Mouse (Mus musculus): ENCODE measurements around the gene Cdyl. TPM values are rescaled to one million over a fixed set of nuclear protein-coding genes. Genes with fewer than 3 reads are reported as not detected.
"Not testable (repeated sequence)": the region's sequence is repeated elsewhere in the genome, so short reads cannot be mapped to it uniquely, and the experiment has no call there.

Gene Cdyl
- polyA plus RNA-seq, 1 experiment from 2014 or later: 11.4 TPM

DNA sequence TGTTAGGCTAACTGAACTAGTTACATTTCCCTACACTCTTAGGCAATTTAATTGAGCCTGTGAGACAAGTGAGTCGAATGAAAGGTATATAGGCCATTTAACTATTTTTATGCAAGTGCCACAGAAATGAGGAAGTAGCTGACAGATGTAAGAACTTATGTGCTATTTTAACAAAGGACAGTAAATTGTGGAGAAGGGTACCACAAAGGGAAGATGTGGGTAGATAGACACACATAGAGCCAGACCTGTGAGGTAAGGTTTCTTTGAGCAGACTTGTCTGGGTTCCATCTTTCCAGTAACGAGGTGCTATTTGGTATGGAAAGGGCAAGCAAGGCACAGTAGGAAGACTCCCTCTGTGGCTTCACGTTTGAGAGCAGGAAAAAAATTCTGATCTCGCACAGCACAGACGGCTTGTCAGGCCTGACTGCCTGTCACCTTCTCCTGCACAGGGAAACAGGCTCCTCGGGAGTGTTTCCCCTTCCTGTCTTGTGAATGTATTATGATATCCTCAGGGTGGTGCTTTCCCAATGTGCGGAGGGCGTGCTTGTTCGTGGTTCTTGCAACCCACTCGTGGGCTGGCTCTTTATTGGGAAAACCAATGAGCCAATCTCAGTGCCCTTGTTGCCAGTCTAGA is 162.3 kb downstream of the Cdyl start:
- no peak overlapping the region for H3K27ac ChIP-seq (ENCODE audit: low read length)
- no peak for ATAC-seq (ENCODE audit: insufficient number of reproducible peaks, insufficient read depth, low FRiP score, low read depth)
- no peak overlapping the region for H3K9ac ChIP-seq (replicated peaks; ENCODE audit: low read depth, low read length)
- no peak overlapping the region for H3K4me2 ChIP-seq (replicated peaks; ENCODE audit: low read depth, low read length)
- 84% methylated on average over 10 of the region's 10 CpGs for WGBS
- H3K4me3 ChIP-seq (ENCODE audit: low read depth, low read length): no peak overlapping the region
- H3K36me3 ChIP-seq (ENCODE audit: control insufficient read depth, insufficient read depth, low read length): peaks cover 2% of the 10 kb centered on the region; the same call in 1 of the 2 replicates
- no peaks in the 10 kb centered on the region for H3K27me3 ChIP-seq (ENCODE audit: control insufficient read depth, insufficient read depth, low read length)
- no peaks in the 10 kb centered on the region for H3K4me1 ChIP-seq (ENCODE audit: control insufficient read depth, insufficient read depth, low read length)
- no peaks in the 10 kb centered on the region for H3K9me3 ChIP-seq (ENCODE audit: control insufficient read depth, low read depth, low read length)

DNA sequence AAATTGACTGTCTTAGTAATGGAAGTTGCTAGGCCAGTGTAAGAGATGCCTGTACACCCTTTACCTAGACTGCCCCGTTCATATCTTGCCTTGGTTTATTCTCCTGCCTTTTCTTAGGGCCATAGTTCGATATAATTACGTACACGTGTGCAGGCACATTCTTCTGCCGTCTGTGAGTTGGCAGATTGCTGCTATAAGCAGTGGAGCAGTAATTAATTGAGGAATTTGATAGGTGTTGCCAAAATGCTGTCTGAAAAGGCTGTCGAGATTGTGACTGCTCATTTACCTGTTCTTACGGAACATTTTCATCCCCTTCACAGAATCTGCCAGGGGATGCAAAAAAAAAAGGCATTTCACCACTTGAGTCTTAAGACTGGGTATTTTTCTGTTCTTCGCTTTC is 163.2 kb downstream of the Cdyl start:
- no peak overlapping the region for H3K27ac ChIP-seq (ENCODE audit: low read length)
- peaks cover 2% of the 10 kb centered on the region; the same call in 1 of the 2 replicates for H3K36me3 ChIP-seq (ENCODE audit: control insufficient read depth, insufficient read depth, low read length)
- H3K4me3 ChIP-seq (ENCODE audit: low read depth, low read length): no peak overlapping the region
- no peak overlapping the region for H3K9ac ChIP-seq (replicated peaks; ENCODE audit: low read depth, low read length)
- ATAC-seq (ENCODE audit: insufficient number of reproducible peaks, insufficient read depth, low FRiP score, low read depth): no peak
- H3K27me3 ChIP-seq (ENCODE audit: control insufficient read depth, insufficient read depth, low read length): no peaks in the 10 kb centered on the region
- no peaks in the 10 kb centered on the region for H3K9me3 ChIP-seq (ENCODE audit: control insufficient read depth, low read depth, low read length)
- no peaks in the 10 kb centered on the region for H3K4me1 ChIP-seq (ENCODE audit: control insufficient read depth, insufficient read depth, low read length)
- H3K4me2 ChIP-seq (replicated peaks; ENCODE audit: low read depth, low read length): no peak overlapping the region
- 71% methylated on average over 8 of the region's 8 CpGs for WGBS

DNA sequence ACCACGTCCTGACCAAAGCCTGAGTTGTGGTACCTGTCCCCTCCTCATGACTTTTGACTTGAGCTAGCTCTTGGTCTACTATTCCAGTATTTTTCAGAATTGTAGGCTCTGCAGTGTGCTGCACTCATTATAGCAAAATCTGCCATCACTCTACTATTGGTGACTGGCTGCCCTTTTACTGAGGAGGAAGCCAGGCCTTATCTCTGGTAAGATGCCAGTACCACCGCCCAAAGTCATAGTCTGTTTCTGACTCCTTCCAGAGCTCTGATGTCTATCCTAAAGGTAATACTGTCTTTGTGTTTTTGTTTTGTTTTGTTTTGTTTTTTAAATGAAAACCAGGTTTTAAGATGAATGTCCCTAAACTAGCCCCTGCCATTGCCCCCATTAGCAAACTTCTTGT is 166.0 kb downstream of the Cdyl start:
- Histone ChIP-seq H3K4me1 (ENCODE audit: control insufficient read depth, insufficient read depth, low read length) (no peaks in the 10 kb centered on the region), H3K27ac (ENCODE audit: low read length) (no peak overlapping the region), H3K9me3 (ENCODE audit: control insufficient read depth, low read depth, low read length) (no peaks in the 10 kb centered on the region), H3K27me3 (ENCODE audit: control insufficient read depth, insufficient read depth, low read length) (no peaks in the 10 kb centered on the region), H3K36me3 (ENCODE audit: control insufficient read depth, insufficient read depth, low read length) (no peaks in the 10 kb centered on the region; the same call in 1 of the 2 replicates), H3K4me3 (ENCODE audit: low read depth, low read length) (no peak overlapping the region), H3K9ac (replicated peaks; ENCODE audit: low read depth, low read length) (no peak overlapping the region), H3K4me2 (replicated peaks; ENCODE audit: low read depth, low read length) (no peak overlapping the region)
- no peak for ATAC-seq (ENCODE audit: insufficient number of reproducible peaks, insufficient read depth, low FRiP score, low read depth)
- 83% methylated on average over 2 of the region's 2 CpGs for WGBS

DNA sequence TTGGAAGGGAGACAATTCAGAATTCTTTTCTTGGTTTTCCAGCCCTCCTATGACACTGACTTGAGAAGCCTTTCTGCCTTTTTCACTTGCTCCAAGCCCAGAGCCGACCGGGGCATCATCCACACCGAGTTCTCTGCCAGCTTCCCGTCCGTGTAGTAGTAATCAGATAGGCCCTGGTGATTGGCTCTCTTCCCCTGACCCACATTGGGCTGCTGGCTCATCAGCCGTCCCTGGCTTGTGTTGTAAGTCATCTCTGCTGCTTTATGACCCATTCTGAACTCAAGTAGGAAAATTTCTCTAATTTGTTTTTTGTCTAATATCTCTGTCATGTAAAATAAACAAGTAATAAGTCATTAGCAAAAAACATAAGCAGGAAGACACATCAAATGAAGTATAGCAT is 173.0 kb downstream of the Cdyl start:
- Histone ChIP-seq H3K4me2 (replicated peaks; ENCODE audit: low read depth, low read length) (no peak overlapping the region), H3K4me3 (ENCODE audit: low read depth, low read length) (no peak overlapping the region), H3K9me3 (ENCODE audit: control insufficient read depth, low read depth, low read length) (no peaks in the 10 kb centered on the region), H3K27me3 (ENCODE audit: control insufficient read depth, insufficient read depth, low read length) (no peaks in the 10 kb centered on the region), H3K4me1 (ENCODE audit: control insufficient read depth, insufficient read depth, low read length) (no peaks in the 10 kb centered on the region), H3K27ac (ENCODE audit: low read length) (no peak overlapping the region), H3K36me3 (ENCODE audit: control insufficient read depth, insufficient read depth, low read length) (no peaks in the 10 kb centered on the region), H3K9ac (replicated peaks; ENCODE audit: low read depth, low read length) (no peak overlapping the region)
- no peak for ATAC-seq (ENCODE audit: insufficient number of reproducible peaks, insufficient read depth, low FRiP score, low read depth)
- 64% methylated on average over 6 of the region's 6 CpGs for WGBS

DNA sequence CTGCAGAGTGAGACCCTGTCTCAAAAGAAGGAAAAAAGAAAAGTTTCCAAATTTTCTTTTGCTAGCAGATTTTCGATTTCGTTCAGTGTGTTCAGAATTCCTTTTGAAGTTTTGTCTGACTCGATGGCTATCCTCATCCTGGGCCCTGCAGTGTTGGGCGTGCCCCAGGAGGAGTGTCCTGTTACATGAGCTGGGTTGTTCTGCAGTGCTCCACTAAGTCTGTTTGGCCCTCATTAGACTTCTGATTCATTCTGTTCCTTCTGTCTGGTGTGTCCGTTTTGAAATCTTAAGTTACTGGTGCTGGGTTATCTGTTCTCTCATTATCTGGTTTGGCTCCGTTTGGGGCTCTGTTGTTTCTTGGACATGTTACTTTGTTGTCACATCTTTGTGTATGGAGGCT is 174.3 kb downstream of the Cdyl start:
- no peaks in the 10 kb centered on the region for H3K27me3 ChIP-seq (ENCODE audit: control insufficient read depth, insufficient read depth, low read length)
- H3K27ac ChIP-seq (ENCODE audit: low read length): no peak overlapping the region
- no peak overlapping the region for H3K4me3 ChIP-seq (ENCODE audit: low read depth, low read length)
- 43% methylated on average over 6 of the region's 6 CpGs for WGBS
- H3K4me1 ChIP-seq (ENCODE audit: control insufficient read depth, insufficient read depth, low read length): no peaks in the 10 kb centered on the region
- no peak overlapping the region for H3K9ac ChIP-seq (replicated peaks; ENCODE audit: low read depth, low read length)
- no peaks in the 10 kb centered on the region for H3K9me3 ChIP-seq (ENCODE audit: control insufficient read depth, low read depth, low read length)
- ATAC-seq (ENCODE audit: insufficient number of reproducible peaks, insufficient read depth, low FRiP score, low read depth): no peak
- no peak overlapping the region for H3K4me2 ChIP-seq (replicated peaks; ENCODE audit: low read depth, low read length)
- H3K36me3 ChIP-seq (ENCODE audit: control insufficient read depth, insufficient read depth, low read length): no peaks in the 10 kb centered on the region

DNA sequence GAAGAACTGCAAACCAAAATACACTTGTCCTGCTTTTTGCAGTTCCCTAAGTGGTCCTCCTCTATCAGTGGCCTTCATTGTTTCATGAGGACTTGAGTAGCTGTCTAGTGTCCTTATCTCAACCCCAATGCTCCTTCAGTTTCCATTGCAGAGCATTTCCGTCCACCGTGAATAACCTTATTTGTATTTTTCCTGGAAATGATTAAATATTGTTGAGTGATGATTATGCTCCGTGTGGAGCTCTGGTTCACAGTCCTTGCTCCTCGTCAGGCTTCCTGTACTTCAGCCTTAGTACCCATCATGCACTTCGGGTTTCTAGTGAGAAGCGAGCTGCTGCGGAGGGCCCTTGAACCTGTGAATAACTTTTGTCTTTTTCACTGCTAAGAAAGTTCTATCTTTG is 176.0 kb downstream of the Cdyl start:
- WGBS: 80% methylated on average over 7 of the region's 7 CpGs
- Histone ChIP-seq H3K4me1 (ENCODE audit: control insufficient read depth, insufficient read depth, low read length) (no peaks in the 10 kb centered on the region), H3K27me3 (ENCODE audit: control insufficient read depth, insufficient read depth, low read length) (no peaks in the 10 kb centered on the region), H3K9me3 (ENCODE audit: control insufficient read depth, low read depth, low read length) (no peaks in the 10 kb centered on the region), H3K27ac (ENCODE audit: low read length) (no peak overlapping the region), H3K9ac (replicated peaks; ENCODE audit: low read depth, low read length) (no peak overlapping the region), H3K4me2 (replicated peaks; ENCODE audit: low read depth, low read length) (no peak overlapping the region), H3K4me3 (ENCODE audit: low read depth, low read length) (no peak overlapping the region), H3K36me3 (ENCODE audit: control insufficient read depth, insufficient read depth, low read length) (peaks cover under 1% of the 10 kb centered on the region; the same call in 1 of the 2 replicates)
- no peak for ATAC-seq (ENCODE audit: insufficient number of reproducible peaks, insufficient read depth, low FRiP score, low read depth)

DNA sequence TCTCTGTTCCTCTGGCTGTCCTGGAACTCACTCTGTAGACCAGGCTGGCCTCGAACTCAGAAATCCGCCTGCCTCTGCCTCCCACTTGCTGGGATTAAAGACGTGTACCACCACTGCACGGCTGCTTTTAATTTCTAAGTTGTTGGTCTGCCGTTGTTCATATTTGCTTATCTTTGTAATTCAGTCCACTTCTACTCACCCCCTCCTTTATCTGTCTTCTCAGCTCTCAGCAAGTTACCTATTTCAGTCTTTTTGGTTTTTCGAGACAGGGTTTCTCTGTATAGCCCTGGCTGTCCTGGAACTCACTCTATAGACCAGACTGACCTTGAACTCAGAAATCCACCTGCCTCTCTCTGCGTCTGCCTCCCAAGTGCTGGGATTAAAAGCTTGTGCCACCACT is 176.9 kb downstream of the Cdyl start:
- H3K36me3 ChIP-seq (ENCODE audit: control insufficient read depth, insufficient read depth, low read length); H3K9ac ChIP-seq (replicated peaks; ENCODE audit: low read depth, low read length); H3K9me3 ChIP-seq (ENCODE audit: control insufficient read depth, low read depth, low read length); H3K4me1 ChIP-seq (ENCODE audit: control insufficient read depth, insufficient read depth, low read length); H3K4me3 ChIP-seq (ENCODE audit: low read depth, low read length); ATAC-seq (ENCODE audit: insufficient number of reproducible peaks, insufficient read depth, low FRiP score, low read depth); H3K27ac ChIP-seq (ENCODE audit: low read length); H3K27me3 ChIP-seq (ENCODE audit: control insufficient read depth, insufficient read depth, low read length); H3K4me2 ChIP-seq (replicated peaks; ENCODE audit: low read depth, low read length): not testable (repeated sequence)
- 93% methylated on average over 7 of the region's 7 CpGs for WGBS

DNA sequence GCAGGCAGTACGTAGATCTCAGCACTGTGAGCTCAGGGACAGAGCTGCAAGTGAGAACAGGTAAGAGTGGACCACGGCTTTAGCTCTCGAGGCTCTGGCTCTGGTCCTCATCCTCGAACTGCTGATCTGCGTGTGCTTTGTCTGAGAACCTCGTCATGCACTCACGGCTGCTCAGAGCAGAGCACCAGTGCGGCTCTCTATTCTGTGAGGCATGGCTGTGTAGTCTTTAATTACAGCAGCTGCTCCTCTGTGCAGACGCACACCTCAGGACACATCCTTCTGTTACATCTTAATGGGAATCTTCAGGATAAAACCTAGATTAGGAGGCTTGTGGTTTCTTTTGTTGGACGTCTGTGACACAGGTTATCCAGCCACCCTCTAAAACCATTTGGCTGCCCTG is 180.5 kb downstream of the Cdyl start:
- ATAC-seq (ENCODE audit: insufficient number of reproducible peaks, insufficient read depth, low FRiP score, low read depth): no peak
- WGBS: 85% methylated on average over 10 of the region's 10 CpGs
- H3K27ac ChIP-seq (ENCODE audit: low read length): no peak overlapping the region
- no peaks in the 10 kb centered on the region for H3K27me3 ChIP-seq (ENCODE audit: control insufficient read depth, insufficient read depth, low read length)
- H3K36me3 ChIP-seq (ENCODE audit: control insufficient read depth, insufficient read depth, low read length): peaks cover 4% of the 10 kb centered on the region; the same call in 1 of the 2 replicates
- H3K4me3 ChIP-seq (ENCODE audit: low read depth, low read length): no peak overlapping the region
- H3K4me2 ChIP-seq (replicated peaks; ENCODE audit: low read depth, low read length): no peak overlapping the region
- H3K4me1 ChIP-seq (ENCODE audit: control insufficient read depth, insufficient read depth, low read length): no peaks in the 10 kb centered on the region
- no peak overlapping the region for H3K9ac ChIP-seq (replicated peaks; ENCODE audit: low read depth, low read length)
- no peaks in the 10 kb centered on the region for H3K9me3 ChIP-seq (ENCODE audit: control insufficient read depth, low read depth, low read length)

DNA sequence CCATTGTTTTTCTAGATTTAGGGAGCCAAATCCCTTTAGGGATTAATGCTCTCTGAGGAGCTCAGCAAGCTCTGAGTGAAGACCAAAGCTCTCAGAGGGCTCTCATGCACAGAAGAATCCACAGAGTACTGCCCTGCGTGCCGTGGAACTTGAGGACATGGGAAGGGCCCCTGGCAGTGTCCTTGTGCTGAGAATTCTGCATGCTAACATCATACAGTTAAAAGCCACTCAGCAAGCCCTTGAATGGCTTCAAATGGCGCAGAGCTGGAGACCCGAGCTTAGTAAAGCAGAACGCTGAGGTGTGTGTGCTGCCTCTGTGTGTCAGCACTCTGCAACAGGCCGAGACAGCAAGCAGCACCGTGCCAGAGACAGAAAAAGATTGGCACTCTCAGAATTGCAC is 183.8 kb downstream of the Cdyl start:
- Histone ChIP-seq H3K4me1 (ENCODE audit: control insufficient read depth, insufficient read depth, low read length) (no peaks in the 10 kb centered on the region), H3K9me3 (ENCODE audit: control insufficient read depth, low read depth, low read length) (no peaks in the 10 kb centered on the region), H3K27ac (ENCODE audit: low read length) (no peak overlapping the region), H3K27me3 (ENCODE audit: control insufficient read depth, insufficient read depth, low read length) (no peaks in the 10 kb centered on the region), H3K36me3 (ENCODE audit: control insufficient read depth, insufficient read depth, low read length) (peaks cover 4% of the 10 kb centered on the region; the same call in 1 of the 2 replicates), H3K4me2 (replicated peaks; ENCODE audit: low read depth, low read length) (no peak overlapping the region), H3K4me3 (ENCODE audit: low read depth, low read length) (no peak overlapping the region), H3K9ac (replicated peaks; ENCODE audit: low read depth, low read length) (no peak overlapping the region)
- WGBS: 87% methylated on average over 7 of the region's 7 CpGs
- ATAC-seq (ENCODE audit: insufficient number of reproducible peaks, insufficient read depth, low FRiP score, low read depth): no peak

Measured in stomach, embryonic 14.5 days (tissue).